Mouse (Mus musculus): ENCODE data around the gene Fbxo21. TPM values are rescaled to one million over a fixed set of nuclear protein-coding genes. Genes with fewer than 3 reads are reported as not detected.

Fbxo21 gene
- polyA plus RNA-seq, 1 experiment from 2014 or later, result 64.3 TPM

DNA sequence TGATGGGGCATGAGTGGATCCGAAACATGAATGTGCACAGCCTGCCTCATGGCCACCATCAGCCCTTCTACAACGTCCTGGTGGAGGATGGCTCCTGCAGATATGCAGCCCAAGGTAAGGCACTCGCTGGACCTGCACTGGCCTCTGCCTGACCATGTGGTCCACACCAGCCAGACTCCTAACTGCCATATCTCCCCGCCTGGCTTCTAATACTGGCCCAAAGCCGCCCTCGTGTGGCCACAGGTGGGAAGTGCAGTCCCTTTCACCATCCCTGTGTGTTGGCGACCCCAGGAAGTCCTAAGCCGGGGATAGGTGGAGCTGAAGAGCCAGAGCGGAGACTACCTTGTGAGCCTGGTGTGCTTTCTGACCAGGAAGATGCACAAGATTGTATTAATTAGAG is 25.5 kb downstream of the Fbxo21 start:
- Histone ChIP-seq H3K36me3 (ENCODE audit: insufficient read depth) (peaks cover 92% of the 10 kb centered on the region), H3K4me3 (ENCODE audit: low read depth, low read length) (no peak overlapping the region), H3K9ac (no peak overlapping the region), H3K27ac (ENCODE audit: low read depth) (no peak overlapping the region), H3K4me1 (ENCODE audit: insufficient read depth) (no peaks in the 10 kb centered on the region), H3K27me3 (ENCODE audit: insufficient read depth, low read length) (no peaks in the 10 kb centered on the region), H3K4me2 (no peak overlapping the region), H3K9me3 (ENCODE audit: low read depth, low read length) (no peaks in the 10 kb centered on the region)
- ATAC-seq (ENCODE audit: insufficient read depth), result 0 out of 2 replicates have a peak, but pooled peaks have one; percentile 29
- TF ChIP-seq CTCF (IDR thresholded peaks at IDR 0.05; ENCODE audit: low read depth), result peak; percentile 97
- 27% methylated on average over 9 of the region's 9 CpGs for WGBS
- DNase-seq, result peak; percentile 84

DNA sequence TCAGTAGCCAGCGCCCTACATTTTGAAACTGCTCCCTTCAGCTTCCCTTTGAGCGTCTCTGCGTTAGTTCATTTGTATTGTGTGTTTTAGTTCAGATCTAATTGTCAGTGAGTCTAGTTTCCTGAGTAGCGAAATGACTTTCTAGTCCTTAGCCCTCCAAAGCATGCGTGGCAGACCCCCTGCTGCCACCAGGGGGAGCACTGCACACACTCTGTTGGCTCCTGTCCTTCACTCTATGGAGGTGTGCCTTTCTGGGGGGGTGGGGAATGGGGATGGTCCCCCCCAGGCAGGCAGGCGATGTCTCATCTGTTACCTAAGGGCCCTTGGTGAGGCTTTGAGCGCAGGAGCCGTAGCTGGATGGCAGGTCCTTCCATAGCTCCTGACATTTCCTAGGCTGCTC is 28.1 kb downstream of the Fbxo21 start:
- peaks cover 88% of the 10 kb centered on the region for H3K36me3 ChIP-seq (ENCODE audit: insufficient read depth)
- H3K4me1 ChIP-seq (ENCODE audit: insufficient read depth), result no peaks in the 10 kb centered on the region
- H3K27ac ChIP-seq (ENCODE audit: low read depth), result no peak overlapping the region
- H3K4me2 ChIP-seq, result no peak overlapping the region
- H3K4me3 ChIP-seq (ENCODE audit: low read depth, low read length), result no peak overlapping the region
- WGBS, result 66% methylated on average over 8 of the region's 8 CpGs
- ATAC-seq (ENCODE audit: insufficient read depth) (no peak), DNase-seq (peak; percentile 78)
- no peak overlapping the region for H3K9ac ChIP-seq
- TF ChIP-seq CTCF (IDR thresholded peaks at IDR 0.05; ENCODE audit: low read depth), result peak; percentile 91
- no peaks in the 10 kb centered on the region for H3K27me3 ChIP-seq (ENCODE audit: insufficient read depth, low read length)
- no peaks in the 10 kb centered on the region for H3K9me3 ChIP-seq (ENCODE audit: low read depth, low read length)

DNA sequence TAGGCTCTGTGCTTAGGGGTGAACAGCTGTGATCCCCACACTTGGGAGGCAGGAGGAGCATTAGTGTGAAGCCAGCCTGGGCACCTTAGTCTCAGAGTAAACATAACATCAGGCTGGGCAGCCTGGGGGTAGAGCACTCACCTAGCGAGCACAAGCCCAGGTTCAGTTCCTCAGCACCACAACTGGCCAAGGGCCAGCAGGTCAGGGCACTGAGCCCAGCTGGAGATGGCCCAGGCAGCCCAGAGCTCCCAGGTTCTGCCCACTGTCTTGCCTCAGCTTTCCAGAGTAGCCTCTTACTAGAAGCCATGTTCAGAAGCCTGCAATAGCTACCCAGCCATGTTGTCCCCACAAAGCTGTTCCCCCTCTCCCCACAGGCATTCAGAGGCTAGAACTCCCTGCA is 29.2 kb downstream of the Fbxo21 start:
- Histone ChIP-seq H3K27ac (ENCODE audit: low read depth) (no peak overlapping the region), H3K4me2 (no peak overlapping the region), H3K36me3 (ENCODE audit: insufficient read depth) (peaks cover 83% of the 10 kb centered on the region), H3K4me3 (ENCODE audit: low read depth, low read length) (no peak overlapping the region), H3K9ac (no peak overlapping the region), H3K27me3 (ENCODE audit: insufficient read depth, low read length) (no peaks in the 10 kb centered on the region), H3K9me3 (ENCODE audit: low read depth, low read length) (no peaks in the 10 kb centered on the region), H3K4me1 (ENCODE audit: insufficient read depth) (no peaks in the 10 kb centered on the region)
- ATAC-seq (ENCODE audit: insufficient read depth), result no peak
- DNase-seq, result no peak
- TF ChIP-seq CTCF (IDR thresholded peaks at IDR 0.05; ENCODE audit: low read depth), result no peak
- 71% methylated on average over 1 of the region's 1 CpGs for WGBS

DNA sequence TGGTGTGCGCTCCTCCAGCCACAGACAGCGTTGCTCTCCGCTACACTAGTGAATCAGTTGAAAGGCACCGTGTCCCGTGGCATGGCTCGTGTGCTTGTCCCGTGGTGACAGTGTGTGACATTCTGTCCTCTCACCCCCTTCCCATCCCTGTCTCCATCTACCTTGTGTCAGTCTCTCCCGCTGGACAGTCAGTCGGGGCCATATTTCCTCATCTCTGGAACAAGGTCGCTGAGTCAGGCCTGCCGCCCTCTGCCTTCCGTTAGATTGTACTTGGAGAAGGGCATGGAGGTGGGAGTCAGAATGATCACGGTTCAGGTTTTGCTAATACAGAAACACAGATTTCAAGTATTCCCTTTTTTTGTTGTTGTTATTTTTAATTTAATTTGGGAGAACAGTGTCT is 31.8 kb downstream of the Fbxo21 start:
- no peak for TF ChIP-seq CTCF (IDR thresholded peaks at IDR 0.05; ENCODE audit: low read depth)
- Histone ChIP-seq H3K27ac (ENCODE audit: low read depth) (no peak overlapping the region), H3K9ac (no peak overlapping the region), H3K36me3 (ENCODE audit: insufficient read depth) (peaks cover 60% of the 10 kb centered on the region), H3K4me1 (ENCODE audit: insufficient read depth) (no peaks in the 10 kb centered on the region), H3K9me3 (ENCODE audit: low read depth, low read length) (no peaks in the 10 kb centered on the region), H3K4me2 (no peak overlapping the region), H3K27me3 (ENCODE audit: insufficient read depth, low read length) (no peaks in the 10 kb centered on the region), H3K4me3 (ENCODE audit: low read depth, low read length) (no peak overlapping the region)
- ATAC-seq (ENCODE audit: insufficient read depth) (no peak), DNase-seq (no peak)
- WGBS, result 89% methylated on average over 13 of the region's 13 CpGs

DNA sequence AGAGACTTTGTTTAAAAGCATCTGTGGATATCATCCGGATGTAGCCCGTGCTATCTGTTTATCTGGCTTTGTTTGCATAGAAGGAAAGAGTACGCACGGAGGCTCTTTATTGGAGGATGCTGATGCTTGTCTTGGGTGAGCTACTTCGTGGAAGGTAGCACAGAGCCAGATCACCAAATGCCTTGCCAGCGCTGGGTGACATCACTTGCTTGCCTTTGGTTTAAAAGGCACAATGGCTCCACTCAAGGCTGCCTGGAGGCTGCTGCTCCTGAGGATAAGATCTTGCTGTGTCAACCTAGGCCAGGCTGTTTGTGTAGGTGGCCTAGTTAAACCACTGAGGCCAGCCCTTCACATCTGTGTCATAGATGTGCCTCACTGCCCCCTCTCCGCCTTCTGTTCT is 34.3 kb downstream of the Fbxo21 start:
- peaks cover 39% of the 10 kb centered on the region for H3K36me3 ChIP-seq (ENCODE audit: insufficient read depth)
- H3K4me2 ChIP-seq, result no peak overlapping the region
- WGBS, result 52% methylated on average over 7 of the region's 7 CpGs
- no peaks in the 10 kb centered on the region for H3K9me3 ChIP-seq (ENCODE audit: low read depth, low read length)
- DNase-seq (no peak), ATAC-seq (ENCODE audit: insufficient read depth) (no peak)
- H3K9ac ChIP-seq, result no peak overlapping the region
- no peaks in the 10 kb centered on the region for H3K27me3 ChIP-seq (ENCODE audit: insufficient read depth, low read length)
- no peak overlapping the region for H3K27ac ChIP-seq (ENCODE audit: low read depth)
- H3K4me3 ChIP-seq (ENCODE audit: low read depth, low read length), result no peak overlapping the region
- H3K4me1 ChIP-seq (ENCODE audit: insufficient read depth), result no peaks in the 10 kb centered on the region
- TF ChIP-seq CTCF (IDR thresholded peaks at IDR 0.05; ENCODE audit: low read depth), result no peak

DNA sequence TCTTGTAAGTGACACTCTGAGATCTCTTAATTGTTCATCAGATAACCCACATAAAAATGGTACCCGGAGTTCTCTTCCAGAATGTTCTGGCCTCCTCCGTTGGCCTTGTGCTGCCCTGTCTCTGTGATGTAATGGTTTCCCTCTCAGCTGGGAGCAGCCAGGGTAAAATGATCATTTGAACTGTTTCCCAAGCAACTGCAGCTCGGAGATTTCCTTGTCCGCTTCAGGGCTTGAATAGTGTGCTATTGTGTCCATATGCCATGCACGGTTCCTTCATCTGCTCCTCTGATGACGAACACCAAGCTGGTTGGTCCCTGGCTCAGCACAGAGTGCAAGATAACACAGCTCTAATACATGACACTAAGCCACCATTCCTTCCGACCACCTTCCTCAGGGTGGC is 35.3 kb downstream of the Fbxo21 start:
- TF ChIP-seq CTCF (IDR thresholded peaks at IDR 0.05; ENCODE audit: low read depth), result no peak
- Histone ChIP-seq H3K36me3 (ENCODE audit: insufficient read depth) (peaks cover 31% of the 10 kb centered on the region), H3K27me3 (ENCODE audit: insufficient read depth, low read length) (no peaks in the 10 kb centered on the region), H3K9me3 (ENCODE audit: low read depth, low read length) (no peaks in the 10 kb centered on the region), H3K4me3 (ENCODE audit: low read depth, low read length) (no peak overlapping the region), H3K9ac (no peak overlapping the region), H3K4me2 (no peak overlapping the region), H3K4me1 (ENCODE audit: insufficient read depth) (no peaks in the 10 kb centered on the region), H3K27ac (ENCODE audit: low read depth) (no peak overlapping the region)
- WGBS, result 69% methylated on average over 7 of the region's 7 CpGs
- DNase-seq, result no peak
- ATAC-seq (ENCODE audit: insufficient read depth), result no peak

DNA sequence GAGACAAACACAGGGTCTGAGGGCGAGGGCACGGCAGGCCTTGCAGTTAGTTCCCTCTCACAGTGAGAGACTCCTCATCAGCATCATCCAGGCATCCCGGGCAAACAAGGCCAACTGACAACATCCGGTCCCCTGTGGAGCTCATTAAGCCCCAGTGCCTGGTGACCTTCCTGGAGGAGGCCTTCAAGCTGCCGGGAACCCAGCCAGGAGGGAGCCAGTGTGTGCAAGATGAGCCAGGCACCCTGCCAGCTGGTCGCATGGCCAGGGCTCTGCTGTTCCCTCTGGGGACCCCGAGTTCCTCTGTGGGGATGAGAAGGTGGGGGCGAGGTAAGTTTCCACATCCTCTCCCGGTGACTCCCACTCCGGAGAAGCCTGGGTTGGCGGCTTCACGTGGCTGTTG is 38.5 kb downstream of the Fbxo21 start:
- TF ChIP-seq CTCF (IDR thresholded peaks at IDR 0.05; ENCODE audit: low read depth), result no peak
- H3K4me1 ChIP-seq (ENCODE audit: insufficient read depth), result no peaks in the 10 kb centered on the region
- H3K27me3 ChIP-seq (ENCODE audit: insufficient read depth, low read length), result 0 out of 2 replicates have a peak, but pooled peaks cover 3% of the 10 kb centered on the region
- H3K36me3 ChIP-seq (ENCODE audit: insufficient read depth), result peaks cover 8% of the 10 kb centered on the region
- H3K9me3 ChIP-seq (ENCODE audit: low read depth, low read length), result no peaks in the 10 kb centered on the region
- peak; percentile 28; the same call in 1 of the 2 replicates for ATAC-seq (ENCODE audit: insufficient read depth)
- peak; percentile 69 for DNase-seq
- no peak overlapping the region for H3K4me2 ChIP-seq
- H3K4me3 ChIP-seq (ENCODE audit: low read depth, low read length), result no peak overlapping the region
- WGBS, result 21% methylated on average over 12 of the region's 12 CpGs
- no peak overlapping the region for H3K9ac ChIP-seq
- no peak overlapping the region for H3K27ac ChIP-seq (ENCODE audit: low read depth)

DNA sequence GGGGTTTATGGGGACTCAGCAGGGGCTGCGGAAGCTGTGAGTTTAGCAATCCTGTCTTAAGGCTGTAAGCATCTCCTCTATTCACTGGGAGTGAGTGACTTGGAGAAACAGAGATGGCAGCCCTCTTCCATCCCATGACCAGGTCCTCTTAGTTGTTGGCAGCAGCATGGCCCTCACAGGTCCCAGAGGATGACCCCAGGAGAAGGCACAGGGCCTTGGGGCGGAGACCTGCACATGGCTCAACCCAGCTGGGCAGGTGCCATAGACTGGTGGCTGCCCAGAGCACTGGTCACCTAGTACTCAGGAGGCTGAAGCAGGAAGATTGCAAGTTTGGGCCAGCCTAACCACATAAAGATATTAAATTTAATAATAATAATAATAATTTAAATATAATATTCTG is 39.1 kb downstream of the Fbxo21 start:
- no peak overlapping the region for H3K27ac ChIP-seq (ENCODE audit: low read depth)
- no peak overlapping the region for H3K9ac ChIP-seq
- H3K27me3 ChIP-seq (ENCODE audit: insufficient read depth, low read length), result 0 out of 2 replicates have a peak, but pooled peaks cover 3% of the 10 kb centered on the region
- H3K4me3 ChIP-seq (ENCODE audit: low read depth, low read length), result no peak overlapping the region
- peaks cover 3% of the 10 kb centered on the region; the same call in 1 of the 2 replicates for H3K36me3 ChIP-seq (ENCODE audit: insufficient read depth)
- WGBS, result 78% methylated on average over 2 of the region's 2 CpGs
- no peaks in the 10 kb centered on the region for H3K9me3 ChIP-seq (ENCODE audit: low read depth, low read length)
- no peaks in the 10 kb centered on the region for H3K4me1 ChIP-seq (ENCODE audit: insufficient read depth)
- DNase-seq (no peak), ATAC-seq (ENCODE audit: insufficient read depth) (no peak)
- H3K4me2 ChIP-seq, result no peak overlapping the region
- TF ChIP-seq CTCF (IDR thresholded peaks at IDR 0.05; ENCODE audit: low read depth), result no peak

Data from lung, embryonic 14.5 days (tissue).